Mouse (Mus musculus) Muller cell, postnatal 12 days (primary cell): Measurements from ENCODE around the gene Mup5.
"Not testable (repeated sequence)": the region's sequence is repeated elsewhere in the genome, so short reads cannot be mapped to it uniquely, and the experiment has no call there.

Experiments used
- DNase-seq: peaks from one replicate; pipeline ENCODE4 v3.0.0-alpha.2; 2015; ENCODE audit errors: inconsistent ontology term

The Mup5 gene

DNA sequence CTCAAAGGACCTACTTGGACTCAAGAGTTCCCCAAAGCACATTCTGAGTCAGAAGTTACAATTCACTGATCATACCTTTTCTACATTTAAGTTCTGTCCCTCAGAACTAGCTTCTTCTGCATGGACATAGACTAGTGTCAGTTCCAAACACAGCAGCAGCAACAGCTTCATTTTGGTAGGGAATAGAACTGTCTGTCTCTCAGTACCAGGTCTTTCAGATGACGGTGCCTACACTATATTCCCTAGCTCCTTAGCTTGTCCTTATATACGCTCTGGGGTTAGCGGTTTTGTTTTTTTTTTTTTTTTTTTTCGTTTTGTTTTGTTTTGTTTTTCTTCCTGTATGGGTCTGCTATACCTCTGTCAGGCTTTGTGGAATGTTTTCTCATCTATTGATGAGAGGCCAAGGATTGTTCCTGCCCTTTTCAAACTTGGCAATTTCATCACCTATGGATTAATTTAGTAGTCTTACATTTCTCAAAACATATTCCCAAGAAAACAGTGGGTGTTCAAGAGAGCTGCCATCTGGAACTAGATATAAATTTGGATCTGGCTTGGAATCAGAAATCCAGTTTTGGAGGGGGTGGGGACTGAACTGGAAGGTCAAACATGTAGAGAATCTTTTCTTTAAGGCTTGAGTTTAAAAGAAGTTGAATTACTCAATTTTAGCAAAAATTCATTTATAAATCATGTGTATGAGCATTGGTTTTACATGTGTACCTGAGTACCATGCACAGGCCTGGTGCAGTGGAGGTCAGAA is at the start of gene Mup5:
Gene Mup5 (minus strand): TSS at position 282 of the 757 bp plus-strand sequence.
- no peak for DNase-seq

DNA sequence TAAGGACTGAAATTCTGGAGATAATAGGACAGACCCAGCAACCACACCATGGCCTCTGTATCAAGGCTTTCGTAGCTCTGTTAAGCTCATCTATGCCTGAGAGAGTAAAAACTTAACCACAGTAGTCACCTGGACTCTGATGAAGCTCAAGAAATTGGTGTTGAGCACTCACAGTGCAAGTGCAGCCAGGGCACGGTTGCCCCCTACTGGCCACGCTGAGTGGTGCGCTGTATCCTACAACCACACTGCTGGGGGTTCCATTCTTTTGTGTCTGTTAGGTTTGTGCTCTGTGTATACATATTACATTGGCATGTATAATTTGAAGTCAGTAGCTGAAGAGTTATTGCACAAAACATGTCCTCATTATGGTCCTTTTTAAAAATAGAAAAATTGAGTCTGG is 23.1 kb upstream of the Mup5 start:
- DNase-seq: no peak

DNA sequence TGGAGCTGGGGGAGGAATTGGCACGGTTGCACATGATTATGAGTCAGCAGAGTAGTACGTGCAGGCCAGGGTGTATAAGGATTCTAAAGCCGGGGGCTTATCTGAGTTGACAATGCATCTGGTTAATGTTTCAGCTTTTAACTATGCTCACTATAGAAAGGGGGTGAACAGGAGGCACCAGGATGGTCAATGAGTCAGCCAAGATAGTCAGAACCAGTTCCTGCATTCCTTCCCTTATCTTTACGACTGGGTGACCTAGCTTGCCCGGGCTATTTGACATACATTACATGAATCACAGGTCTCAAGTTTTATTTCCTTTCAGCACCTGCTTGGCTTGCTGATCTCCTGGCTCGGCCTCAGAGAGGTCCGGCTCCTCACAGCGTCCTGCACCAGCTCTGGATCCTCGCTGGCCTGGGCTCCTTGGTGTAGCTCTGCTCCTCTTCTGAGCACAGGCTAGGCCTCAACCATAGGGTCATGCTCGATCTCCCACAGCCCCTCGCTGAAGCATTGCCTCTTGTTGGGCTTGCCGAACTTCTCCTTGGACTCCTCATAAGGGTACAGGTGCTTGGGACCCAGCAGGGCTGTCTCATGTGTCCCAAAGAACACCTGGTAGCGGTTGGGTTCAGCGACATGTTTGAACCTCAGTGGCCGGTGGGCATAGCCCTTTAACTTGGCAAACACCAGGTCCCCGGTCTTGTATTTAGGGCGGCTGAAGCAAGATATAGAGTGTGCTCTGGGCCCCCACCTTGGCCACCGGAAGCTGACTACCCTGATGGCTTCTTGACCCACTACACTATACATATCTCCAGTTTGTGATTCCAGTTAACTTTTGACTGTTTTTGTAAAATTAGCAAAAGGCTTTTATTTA is 21.0 kb upstream of the Mup5 start:
- no peak for DNase-seq

DNA sequence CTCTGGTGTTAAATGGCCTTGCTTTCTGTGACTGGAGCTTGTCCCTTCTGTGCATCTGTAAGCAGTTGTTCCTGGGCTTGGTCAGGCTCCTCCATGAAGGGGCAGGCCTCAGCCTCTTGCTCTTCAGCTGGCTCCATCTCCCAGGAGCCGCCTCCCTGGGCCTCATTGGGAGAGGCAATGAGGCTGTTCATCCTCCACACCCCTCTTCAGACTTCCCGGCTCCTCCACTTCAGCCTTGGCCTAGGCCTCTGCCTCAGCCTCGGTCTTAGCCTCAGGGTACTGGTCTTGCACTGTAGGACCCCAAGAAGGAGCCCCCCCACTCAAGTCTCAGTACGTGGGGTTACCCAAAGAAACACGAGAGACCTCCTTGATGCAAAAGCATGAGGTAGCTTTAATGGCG is 20.3 kb upstream of the Mup5 start:
- DNase-seq: no peak

DNA sequence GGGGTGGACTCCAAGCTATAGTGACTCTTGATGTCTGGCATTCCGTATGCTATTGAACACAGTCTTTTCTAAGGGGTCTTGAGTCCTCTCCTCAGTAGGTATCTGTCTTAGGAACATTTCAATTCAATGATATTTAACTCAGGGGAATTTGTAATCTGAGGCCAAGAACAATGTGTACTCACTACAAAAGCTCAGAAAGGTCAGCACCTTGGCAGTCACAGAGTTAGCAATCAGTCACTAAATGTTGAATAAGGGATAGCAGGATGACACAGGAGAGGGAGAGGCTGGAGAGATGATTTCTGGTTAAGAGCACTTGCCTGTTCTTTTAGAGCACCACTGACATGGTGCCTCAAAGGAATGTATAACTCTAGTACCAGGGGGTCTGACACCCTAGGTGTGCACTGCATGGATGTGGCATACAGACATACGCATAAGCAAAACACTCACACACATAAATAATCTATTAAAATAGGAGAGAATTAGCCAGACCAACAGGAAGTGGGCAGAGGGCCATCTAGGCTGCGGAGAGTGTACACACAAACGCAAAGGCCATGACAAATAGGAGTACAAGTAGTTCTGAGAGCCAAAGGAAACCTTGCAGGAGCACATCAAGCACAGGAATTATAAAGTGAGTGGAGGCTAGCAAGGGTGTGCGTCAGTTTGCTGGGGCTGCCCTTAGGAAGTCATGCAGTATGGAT is 9.9 kb upstream of the Mup5 start:
- DNase-seq: no peak

DNA sequence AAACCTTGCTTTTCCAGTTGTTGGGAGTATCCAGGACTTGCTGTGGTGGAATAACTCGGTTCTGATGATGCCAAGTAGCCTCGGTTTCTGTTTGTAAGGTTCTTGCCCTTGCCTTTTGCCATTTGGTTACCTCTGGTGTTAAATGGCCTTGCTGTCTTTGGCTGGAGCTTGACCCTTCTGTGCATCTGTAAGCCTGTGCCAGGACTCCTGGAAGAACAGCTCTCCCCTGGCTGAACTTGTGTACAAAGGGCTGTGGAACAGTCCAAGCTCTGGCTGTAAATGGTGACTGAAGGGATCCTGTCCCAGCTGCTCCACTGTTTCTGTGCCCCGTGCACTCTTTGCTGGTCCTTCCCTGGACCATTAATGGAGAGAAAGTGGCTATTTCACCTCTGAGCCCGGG is 5.8 kb downstream of the Mup5 start:
- DNase-seq: no peak

DNA sequence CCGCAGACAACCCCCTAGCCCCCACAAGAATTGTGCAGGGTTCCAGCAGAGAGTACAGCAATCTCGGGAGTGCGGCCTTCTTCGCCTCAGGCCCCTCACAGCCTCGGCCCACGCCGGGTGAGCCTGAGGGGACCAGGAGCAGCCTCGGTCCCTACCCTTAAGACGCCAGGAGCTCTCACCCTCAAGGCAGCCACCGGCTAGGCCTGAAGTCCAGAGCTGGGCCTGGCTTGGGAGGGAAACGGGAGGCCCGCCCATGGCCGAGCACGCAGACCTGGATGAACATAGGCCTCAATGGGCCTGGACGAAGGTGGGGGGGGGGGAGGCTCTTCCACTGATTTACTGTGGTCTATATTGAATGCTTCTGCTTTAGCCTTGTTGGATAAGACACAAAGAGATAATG is 11.8 kb downstream of the Mup5 start:
- no peak for DNase-seq

DNA sequence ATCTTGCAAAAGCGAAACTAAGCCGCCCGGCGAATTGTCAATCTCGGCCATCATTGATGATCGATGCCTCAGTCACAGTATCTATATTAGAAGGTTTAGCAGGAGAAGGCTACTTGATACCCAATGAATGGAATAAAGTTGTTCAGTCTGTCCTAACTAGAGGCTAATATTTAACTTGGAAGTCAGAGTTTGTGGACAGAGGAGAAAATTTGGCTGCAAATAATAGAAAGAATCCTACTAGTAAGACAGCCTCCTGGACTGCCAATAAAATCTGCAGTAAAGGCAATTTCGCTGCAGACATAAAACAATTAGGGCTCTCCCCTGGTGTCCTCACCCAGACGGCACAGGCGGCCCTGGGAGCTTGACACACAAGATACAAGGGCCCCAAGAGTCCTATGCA is 12.5 kb downstream of the Mup5 start:
- not testable (repeated sequence) for DNase-seq

DNA sequence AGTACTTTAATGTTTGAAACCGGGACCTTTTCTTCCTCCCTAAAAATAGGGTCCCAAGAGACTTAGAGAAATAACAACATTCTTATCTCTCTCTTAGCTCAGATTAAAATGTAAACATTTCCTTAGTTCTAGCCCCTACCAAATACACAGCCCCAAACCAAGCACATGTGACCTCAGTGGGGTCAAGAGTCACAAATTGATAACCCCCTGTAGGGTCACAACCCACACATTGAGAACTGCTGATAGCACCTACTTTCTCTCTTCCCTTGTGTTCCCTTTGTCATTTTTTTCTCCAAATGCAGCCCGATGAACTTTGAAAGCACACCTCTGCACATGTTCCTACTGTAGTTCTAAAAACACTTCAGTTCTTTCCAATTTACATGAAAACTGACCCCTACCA is 19.4 kb downstream of the Mup5 start:
- no peak for DNase-seq

DNA sequence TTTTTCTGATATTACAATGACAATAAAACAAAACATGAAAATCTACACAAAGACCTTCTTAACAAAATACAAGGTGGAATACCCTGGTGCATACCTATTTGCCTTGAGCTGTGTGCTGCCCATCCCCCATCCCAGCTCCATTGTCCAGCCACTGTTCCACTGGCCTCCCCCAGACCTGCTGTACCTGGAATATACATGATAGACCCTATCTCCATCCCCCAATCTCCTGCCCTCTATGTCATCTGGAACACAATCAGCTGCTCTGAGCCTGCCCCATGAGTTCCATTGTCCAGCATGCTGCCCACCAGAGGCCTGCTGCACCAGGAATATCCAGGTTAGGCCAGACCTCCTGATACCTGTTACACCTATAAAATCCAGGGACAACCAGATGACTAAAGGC is 21.6 kb downstream of the Mup5 start:
- no peak for DNase-seq

DNA sequence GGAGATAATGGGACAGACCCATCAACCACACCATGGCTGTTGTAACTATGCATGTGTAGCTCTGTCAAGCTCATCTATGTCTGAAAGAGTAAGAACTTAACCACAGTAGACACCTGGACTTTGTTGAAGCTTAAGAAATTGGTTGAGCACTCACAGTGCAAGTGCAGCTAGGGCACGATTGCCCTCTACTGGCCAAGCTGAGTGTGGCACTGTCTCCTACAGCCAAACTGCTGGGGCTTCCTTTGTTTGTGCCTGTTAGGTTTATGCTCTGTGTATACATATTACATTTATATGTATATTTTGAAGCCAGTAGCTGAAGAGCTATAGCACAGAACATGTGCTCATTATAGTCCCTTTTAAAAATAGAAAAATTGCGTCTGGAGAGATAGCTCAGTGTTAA is 23.8 kb downstream of the Mup5 start:
- DNase-seq: peak; percentile 6

DNA sequence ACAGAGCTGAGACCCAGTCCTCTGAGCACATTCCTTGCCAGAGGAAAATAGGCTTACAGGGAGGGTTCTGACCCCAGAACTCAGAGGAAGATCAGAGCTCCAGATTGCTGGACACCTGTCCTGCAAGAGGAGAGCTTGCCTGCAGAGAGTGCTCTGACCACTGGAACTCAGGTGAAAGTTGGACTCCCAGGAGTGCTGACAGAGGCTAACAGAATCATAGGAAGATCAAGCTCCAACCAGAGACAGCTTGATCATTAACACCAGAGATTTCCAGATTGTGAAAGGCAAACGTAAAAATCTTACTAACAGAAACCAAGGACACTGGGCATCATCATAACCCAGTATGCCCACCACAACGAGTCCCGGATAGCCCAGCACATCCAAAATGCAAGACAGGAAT is 26.1 kb downstream of the Mup5 start:
- DNase-seq: not testable (repeated sequence)

DNA sequence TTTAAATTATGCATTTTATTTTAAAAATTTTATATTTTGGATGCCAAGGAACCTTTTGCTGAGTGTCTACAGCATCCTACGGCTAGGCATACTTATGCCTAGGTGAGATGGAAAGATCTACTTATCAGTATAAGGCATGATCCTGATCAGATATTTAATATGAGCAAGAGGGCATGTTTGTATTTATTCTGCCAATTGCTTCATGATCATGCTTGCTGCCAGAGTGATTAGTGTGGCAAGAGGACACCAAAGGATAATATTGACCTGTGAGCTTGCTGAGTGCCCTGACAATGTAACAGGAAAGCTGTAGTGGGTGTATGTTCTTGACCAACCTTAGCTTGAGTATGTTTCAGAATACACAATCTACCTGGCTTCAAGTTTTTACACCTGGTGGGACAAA is 45.3 kb downstream of the Mup5 start:
- DNase-seq: not testable (repeated sequence)

DNA sequence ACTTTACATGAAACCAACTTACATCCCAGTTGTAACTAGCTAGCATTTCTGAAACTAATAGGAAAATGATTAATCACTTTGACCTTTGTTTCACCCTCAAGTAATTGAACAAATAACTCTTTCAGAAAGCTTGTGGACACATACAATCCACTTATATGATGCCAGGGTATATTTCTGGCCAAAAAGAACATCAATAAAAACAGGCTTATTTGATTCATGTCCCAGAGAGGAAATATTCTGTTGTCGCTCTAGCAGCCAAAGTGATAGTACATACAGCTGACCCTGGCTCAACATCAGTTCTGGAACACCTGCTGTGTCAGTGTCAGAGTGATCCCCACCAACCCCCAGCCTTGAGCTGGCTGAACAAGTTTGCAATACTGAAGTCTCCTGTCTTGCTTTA is 50.8 kb downstream of the Mup5 start:
- not testable (repeated sequence) for DNase-seq

DNA sequence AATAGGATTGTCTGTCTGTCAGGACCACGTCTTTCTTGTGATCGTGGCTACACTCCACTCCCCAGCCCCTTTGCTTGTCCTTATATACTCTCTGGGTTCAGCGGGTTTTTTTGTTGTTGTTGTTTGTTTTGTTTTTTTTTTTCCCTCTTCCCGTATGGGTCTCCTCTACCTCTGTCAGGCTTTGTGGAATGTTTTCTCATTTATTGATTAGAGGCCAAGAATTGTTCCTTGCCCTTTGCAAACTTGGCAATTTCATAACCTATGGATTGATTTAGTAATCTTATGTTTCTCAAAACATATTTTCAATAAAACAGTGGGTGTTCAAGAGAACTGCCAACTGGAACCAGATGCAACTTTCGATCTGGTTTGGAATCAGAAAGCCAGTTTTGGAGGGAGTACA is 52.9 kb downstream of the Mup5 start, which contains the start of gene Mup19:
Gene Mup19 (minus strand): TSS at position 101 of the 400 bp plus-strand sequence.
- not testable (repeated sequence) for DNase-seq
